Mouse (Mus musculus) G1E (cell line): ENCODE data around the gene Zfp944. TPM values are rescaled to one million over a fixed set of nuclear protein-coding genes. Genes with fewer than 3 reads are reported as not detected.

Experiments
- polyA plus RNA-seq: library from polyadenylated mRNA; stranded (reverse); fragments of >175 nt; gene quantifications from 2 replicates; pipeline ENCODE4 v1.2.3, GENCODE M21; 2012
- total RNA-seq, 2 experiments: library from RNA; stranded (forward) in 1 of 2; stranded (reverse) in 1 of 2; fragments of 200-1000 nt in 1 of 2; fragments of >200 nt in 1 of 2; fragmentation: Nextera tagmentation in 1 of 2; gene quantifications; 2 replicates each; pipeline ENCODE4 v1.2.3; 2014 to 2017

Gene Zfp944
- total and polyA plus RNA-seq, 3 experiments, result 1.1 to 23.7 (median 21.6) TPM

Other genes starting within 250 kb of the Zfp944 start
- gene Zfp947, start 195.2 kb downstream of the Zfp944 start, total RNA-seq (2014; fragmentation: Nextera tagmentation), result 2.6 and 3.4 TPM in 2 replicates
- gene Zfp947, start 195.2 kb downstream of the Zfp944 start, total RNA-seq (2017), result 5.4 and 5.5 TPM in 2 replicates
- gene Zfp947, start 195.2 kb downstream of the Zfp944 start, polyA plus RNA-seq, result 0.08 and 0.23 TPM in 2 replicates
- 24.9 and 29.2 TPM in 2 replicates for gene Zfp994, start 135.8 kb downstream of the Zfp944 start, total RNA-seq (2014; fragmentation: Nextera tagmentation)
- gene Zfp994, start 135.8 kb downstream of the Zfp944 start, total RNA-seq (2017), result 15.5 and 18.2 TPM in 2 replicates
- gene Zfp994, start 135.8 kb downstream of the Zfp944 start, polyA plus RNA-seq, result 0.25 and 0.33 TPM in 2 replicates
- gene CT030661.1, start 46.6 kb downstream of the Zfp944 start, total RNA-seq (2014; fragmentation: Nextera tagmentation), result 67.7 and 70.1 TPM in 2 replicates
- gene CT030661.1, start 46.6 kb downstream of the Zfp944 start, total RNA-seq (2017), result 44.0 and 51.3 TPM in 2 replicates
- 0.78 and 1.1 TPM in 2 replicates for gene CT030661.1, start 46.6 kb downstream of the Zfp944 start, polyA plus RNA-seq
- gene Zfp758, start 53 bp upstream of the Zfp944 start, total RNA-seq (2014; fragmentation: Nextera tagmentation), result 18.5 and 27.5 TPM in 2 replicates
- gene Zfp758, start 53 bp upstream of the Zfp944 start, total RNA-seq (2017), result 20.6 and 23.3 TPM in 2 replicates
- gene Zfp758, start 53 bp upstream of the Zfp944 start, polyA plus RNA-seq, result 0.09 and 0.23 TPM in 2 replicates
- 28.9 and 30.5 TPM in 2 replicates for gene Zfp946, start 62.8 kb upstream of the Zfp944 start, total RNA-seq (2014; fragmentation: Nextera tagmentation)
- gene Zfp946, start 62.8 kb upstream of the Zfp944 start, total RNA-seq (2017), result 5.0 and 7.5 TPM in 2 replicates
- 2.0 and 2.6 TPM in 2 replicates for gene Zfp946, start 62.8 kb upstream of the Zfp944 start, polyA plus RNA-seq
- not detected in 2 replicates for gene Vmn2r111, start 212.1 kb upstream of the Zfp944 start, total RNA-seq (2014; fragmentation: Nextera tagmentation)
- gene Vmn2r111, start 212.1 kb upstream of the Zfp944 start, total RNA-seq (2017), result 0.06 and 0.11 TPM in 2 replicates
- not detected in 2 replicates for gene Vmn2r111, start 212.1 kb upstream of the Zfp944 start, polyA plus RNA-seq
- gene Vmn2r112, start 239.6 kb upstream of the Zfp944 start, total RNA-seq (2014; fragmentation: Nextera tagmentation), result not detected in 2 replicates
- 0.12 and 0.22 TPM in 2 replicates for gene Vmn2r112, start 239.6 kb upstream of the Zfp944 start, total RNA-seq (2017)
- 0.01 TPM in 1 of 2 replicates, not detected in the other for gene Vmn2r112, start 239.6 kb upstream of the Zfp944 start, polyA plus RNA-seq